Mouse (Mus musculus) kidney, postnatal 10 days (tissue): ENCODE measurements around the gene Aars2.

ENCODE experiments used
- DNase-seq: peaks from one replicate; pipeline ENCODE4 v3.0.0; 2021; ENCODE audit warnings: mixed read lengths

Gene Aars2

GRCm38 (mm10) chr17:45559732-45560525 lies 53.3 kb downstream of the Aars2 start:
- DNase-seq: no peak

- DNase-seq: no peak
Measured at GRCm38 (mm10) chr17:45563216-45563615, 56.6 kb downstream of the Aars2 start.

- peak; percentile 96 for DNase-seq
Measured at GRCm38 (mm10) chr17:45563655-45564530, 57.3 kb downstream of the Aars2 start, which contains the start of gene Slc35b2. Gene Slc35b2 (plus strand): TSS chr17:45563874.

GRCm38 (mm10) chr17:45564531-45565084 lies 58.0 kb downstream of the Aars2 start:
- peak; percentile 49 for DNase-seq

GRCm38 (mm10) chr17:45565103-45565502 lies 58.5 kb downstream of the Aars2 start:
- no peak for DNase-seq

- no peak for DNase-seq
Measured at GRCm38 (mm10) chr17:45566031-45566359, 59.4 kb downstream of the Aars2 start.

GRCm38 (mm10) chr17:45566360-45567161 lies 59.9 kb downstream of the Aars2 start:
- DNase-seq: no peak

- DNase-seq: no peak
Measured at GRCm38 (mm10) chr17:45567162-45567601, 60.5 kb downstream of the Aars2 start.

GRCm38 (mm10) chr17:45568990-45569389 lies 62.3 kb downstream of the Aars2 start:
- DNase-seq: no peak

GRCm38 (mm10) chr17:45569999-45570398 lies 63.4 kb downstream of the Aars2 start:
- DNase-seq: no peak
